Mouse (Mus musculus): Measurements from ENCODE around the gene Mrpl45. TPM values are rescaled to one million over a fixed set of nuclear protein-coding genes. Genes with fewer than 3 reads are reported as not detected.
A peak's percentile ranks its signal among the peaks of the same experiment; 100 is the strongest.
"Not testable (repeated sequence)": the region's sequence is repeated elsewhere in the genome, so short reads cannot be mapped to it uniquely, and the experiment has no call there.

The Mrpl45 gene
- polyA plus RNA-seq, 1 experiment: 25.4 TPM

DNA sequence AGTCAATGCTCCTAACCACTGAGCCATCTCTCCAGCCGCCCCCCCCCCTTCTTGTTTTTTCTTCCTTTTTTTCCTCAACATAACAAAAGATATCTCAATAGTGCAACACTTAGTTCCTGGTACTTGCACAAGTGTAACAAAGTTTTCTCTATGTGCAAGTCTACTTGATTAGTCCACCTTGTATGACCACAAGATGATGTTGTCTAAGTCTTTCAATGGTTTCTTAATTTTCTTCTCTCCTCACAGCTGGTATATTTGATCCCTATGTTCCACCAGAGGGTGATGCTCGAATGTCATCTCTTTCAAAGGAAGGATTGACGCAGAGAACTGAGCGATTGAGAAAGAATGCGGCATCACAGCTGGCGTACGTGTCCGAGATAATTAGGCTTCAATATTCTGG is 5.7 kb downstream of the Mrpl45 start:
- TF ChIP-seq POLR2A (IDR thresholded peaks at IDR 0.05; ENCODE audit: borderline replicate concordance, extremely low read depth, insufficient read depth, insufficient read length, poor library complexity, severe bottlenecking): no peak
- no peak for TF ChIP-seq CTCF (IDR thresholded peaks at IDR 0.05; ENCODE audit: borderline replicate concordance, extremely low read depth, insufficient read depth, insufficient read length)

DNA sequence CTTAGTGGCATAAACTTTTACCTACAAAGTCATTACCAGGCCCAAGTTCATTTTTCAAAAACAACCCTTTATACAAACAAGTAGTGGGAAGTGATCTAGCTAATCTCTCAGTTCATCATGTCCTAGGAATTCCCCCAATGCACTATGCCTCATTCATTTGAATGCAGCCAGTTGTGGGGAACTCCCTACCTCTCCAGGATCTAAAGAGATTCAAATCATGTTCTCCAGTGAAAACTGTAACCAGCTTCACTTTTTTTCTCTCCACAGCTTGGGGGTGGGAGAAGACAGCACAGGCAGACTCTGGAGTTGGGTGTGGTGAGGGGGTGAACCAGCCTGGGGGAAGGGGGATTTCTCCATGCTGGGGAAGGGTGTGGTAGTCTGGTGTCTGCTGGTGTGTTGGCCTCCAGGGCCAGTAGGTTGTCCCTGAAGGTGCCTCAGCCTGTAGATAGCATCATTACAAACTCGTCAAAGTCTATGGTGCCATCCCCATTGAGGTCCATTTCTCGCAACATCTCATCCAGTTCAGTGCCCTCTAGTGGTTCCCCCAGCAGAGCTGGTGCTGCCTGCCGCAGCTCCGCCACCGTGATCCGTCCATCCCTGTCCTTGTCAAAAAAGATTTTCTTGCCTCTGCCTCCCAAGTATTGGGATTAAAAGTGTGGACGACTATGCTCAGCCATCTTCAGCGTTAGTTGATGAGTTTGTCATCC is 6.5 kb downstream of the Mrpl45 start:
- not testable (repeated sequence) for DNase-seq (ENCODE audit: low read depth)

More for the DNA sequence above, 5.7 kb downstream of the Mrpl45 start:
- DNase-seq (ENCODE audit: low read depth): no peak

DNA sequence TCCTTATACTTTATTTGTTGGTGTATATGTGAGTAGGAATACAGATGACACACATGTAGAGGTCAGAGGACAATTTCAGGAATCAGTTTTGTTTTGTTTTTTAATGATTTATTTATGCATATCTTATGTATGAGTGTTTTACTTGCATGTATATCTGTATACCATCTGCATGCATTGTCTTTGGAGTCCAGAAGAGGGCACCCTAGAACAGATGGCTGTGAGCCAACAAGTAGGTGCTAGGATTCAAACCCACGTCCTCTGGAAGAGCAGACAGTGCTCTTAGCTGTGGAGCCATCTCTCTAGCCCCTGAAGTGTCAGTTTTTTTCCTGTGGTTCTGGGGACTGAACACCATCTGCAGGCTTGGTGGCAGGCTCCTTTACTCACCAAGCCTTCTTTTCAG is 9.7 kb downstream of the Mrpl45 start:
- DNase-seq (ENCODE audit: low read depth): no peak

DNA sequence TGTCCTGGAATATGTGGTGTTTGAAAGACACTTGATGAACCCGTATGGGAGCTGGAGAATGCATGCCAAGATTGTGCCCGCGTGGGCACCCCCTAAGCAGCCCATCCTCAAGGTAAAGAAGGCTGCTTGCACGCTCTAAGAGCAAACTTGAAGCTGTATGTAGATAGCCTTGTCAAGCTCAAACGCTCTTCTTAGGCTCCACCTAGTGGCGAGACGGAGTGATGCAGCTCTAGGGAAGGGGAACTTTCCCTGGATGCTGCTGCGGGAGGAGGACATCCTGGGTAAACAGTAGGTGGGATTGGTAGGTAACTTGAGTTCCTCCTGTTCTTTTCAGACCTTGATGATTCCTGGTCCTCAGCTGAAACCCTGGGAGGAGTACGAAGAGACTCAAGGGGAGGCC is 12.6 kb downstream of the Mrpl45 start:
- TF ChIP-seq POLR2A (IDR thresholded peaks at IDR 0.05; ENCODE audit: borderline replicate concordance, extremely low read depth, insufficient read depth, insufficient read length, poor library complexity, severe bottlenecking): no peak
- TF ChIP-seq CTCF (IDR thresholded peaks at IDR 0.05; ENCODE audit: borderline replicate concordance, extremely low read depth, insufficient read depth, insufficient read length): peak; percentile 93
- peak; percentile 77 for DNase-seq (ENCODE audit: low read depth)

More for the DNA sequence above, 9.7 kb downstream of the Mrpl45 start:
- TF ChIP-seq POLR2A (IDR thresholded peaks at IDR 0.05; ENCODE audit: borderline replicate concordance, extremely low read depth, insufficient read depth, insufficient read length, poor library complexity, severe bottlenecking) (no peak), CTCF (IDR thresholded peaks at IDR 0.05; ENCODE audit: borderline replicate concordance, extremely low read depth, insufficient read depth, insufficient read length) (peak; percentile 22; the same call in 1 of the 2 replicates)

DNA sequence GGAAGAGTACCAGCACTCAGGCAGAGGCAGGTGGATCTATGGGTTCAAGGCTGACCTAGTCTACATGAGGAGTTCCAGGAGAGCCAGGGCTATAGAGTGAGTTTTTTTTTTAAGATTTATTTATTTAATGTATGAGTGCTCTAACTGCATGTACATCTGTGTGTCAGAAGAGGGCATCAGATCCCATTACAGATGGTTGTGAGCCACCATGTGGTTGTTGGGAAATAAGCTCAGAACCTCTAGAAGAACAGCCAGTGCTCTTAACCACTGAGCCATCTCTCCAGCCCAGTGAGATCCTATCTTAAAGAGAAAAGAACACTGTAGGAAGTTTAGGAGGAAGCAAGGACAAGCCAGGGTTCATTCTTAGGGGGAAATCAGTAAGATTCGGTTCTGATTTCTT is 14.8 kb downstream of the Mrpl45 start:
- TF ChIP-seq POLR2A (IDR thresholded peaks at IDR 0.05; ENCODE audit: borderline replicate concordance, extremely low read depth, insufficient read depth, insufficient read length, poor library complexity, severe bottlenecking) (no peak), CTCF (IDR thresholded peaks at IDR 0.05; ENCODE audit: borderline replicate concordance, extremely low read depth, insufficient read depth, insufficient read length) (no peak)

DNA sequence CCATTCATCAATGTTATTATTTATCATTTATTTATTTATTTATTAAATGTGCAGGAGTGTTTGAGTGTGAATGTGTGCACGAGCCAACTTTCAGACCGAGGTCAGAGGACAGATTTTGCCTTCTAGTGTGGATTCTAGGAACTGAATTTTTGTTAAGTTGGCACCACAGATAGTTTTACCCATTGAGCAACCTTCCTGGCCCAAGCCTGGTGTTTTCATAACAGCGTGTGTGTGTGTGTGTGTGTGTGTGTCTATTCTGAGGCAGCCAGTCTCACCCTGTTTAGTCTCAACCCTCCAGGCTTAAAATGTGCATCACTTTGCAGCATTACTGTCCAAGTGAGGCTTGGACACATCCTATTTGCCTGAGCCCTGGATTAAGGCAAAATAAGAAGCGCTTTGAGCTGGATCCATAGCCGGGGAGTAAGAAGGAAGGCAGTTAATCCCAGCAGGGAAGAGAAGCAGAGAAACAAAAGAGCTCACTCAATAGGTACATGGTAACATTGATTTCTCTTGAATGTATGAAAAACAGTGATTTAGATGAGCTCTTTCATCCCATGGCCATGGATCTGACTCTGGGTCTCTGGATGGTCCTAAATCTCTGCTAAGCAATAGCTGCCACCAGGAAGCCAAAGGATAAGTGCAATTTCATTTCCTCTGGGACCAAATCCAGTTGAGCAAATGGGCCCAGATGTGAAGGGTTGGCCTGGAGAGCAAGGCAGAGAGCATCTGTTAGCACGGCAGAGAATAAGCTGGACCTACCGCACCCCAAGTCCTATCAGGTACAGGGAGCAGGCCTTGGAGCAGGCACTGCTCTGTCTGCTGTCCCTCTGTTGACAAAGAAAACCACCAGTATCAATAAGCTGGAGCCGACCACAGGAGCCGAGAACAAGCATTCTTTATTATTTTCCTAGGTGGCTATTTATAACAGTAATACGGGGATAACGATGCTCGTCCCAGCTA is 16.0 kb downstream of the Mrpl45 start:
- DNase-seq (ENCODE audit: low read depth): no peak
- no peak for TF ChIP-seq POLR2A (IDR thresholded peaks at IDR 0.05; ENCODE audit: borderline replicate concordance, extremely low read depth, insufficient read depth, insufficient read length, poor library complexity, severe bottlenecking)
- no peak for TF ChIP-seq CTCF (IDR thresholded peaks at IDR 0.05; ENCODE audit: borderline replicate concordance, extremely low read depth, insufficient read depth, insufficient read length)

More for the DNA sequence above, 14.8 kb downstream of the Mrpl45 start:
- no peak for DNase-seq (ENCODE audit: low read depth)

DNA sequence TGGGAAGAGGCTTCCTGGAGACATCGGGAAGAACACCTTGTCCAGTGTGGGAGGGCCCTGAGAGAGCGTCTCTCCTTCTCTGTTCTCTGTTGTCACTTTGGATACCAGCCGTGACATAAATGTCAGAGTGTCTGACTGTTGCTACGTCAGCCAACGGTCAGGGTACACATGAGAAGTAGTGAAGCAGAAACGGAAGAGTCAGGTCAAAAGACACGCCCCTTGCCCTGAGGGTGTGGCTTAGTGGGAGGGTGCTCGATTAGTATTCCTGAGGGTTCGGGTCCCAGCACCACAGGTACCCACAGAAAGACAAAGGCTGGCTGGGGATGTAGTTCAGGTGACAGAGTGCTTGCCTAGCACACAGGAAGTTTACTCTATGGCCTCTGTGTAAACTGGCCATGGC is 17.5 kb downstream of the Mrpl45 start:
- no peak for DNase-seq (ENCODE audit: low read depth)
- TF ChIP-seq POLR2A (IDR thresholded peaks at IDR 0.05; ENCODE audit: borderline replicate concordance, extremely low read depth, insufficient read depth, insufficient read length, poor library complexity, severe bottlenecking): no peak
- TF ChIP-seq CTCF (IDR thresholded peaks at IDR 0.05; ENCODE audit: borderline replicate concordance, extremely low read depth, insufficient read depth, insufficient read length): no peak

DNA sequence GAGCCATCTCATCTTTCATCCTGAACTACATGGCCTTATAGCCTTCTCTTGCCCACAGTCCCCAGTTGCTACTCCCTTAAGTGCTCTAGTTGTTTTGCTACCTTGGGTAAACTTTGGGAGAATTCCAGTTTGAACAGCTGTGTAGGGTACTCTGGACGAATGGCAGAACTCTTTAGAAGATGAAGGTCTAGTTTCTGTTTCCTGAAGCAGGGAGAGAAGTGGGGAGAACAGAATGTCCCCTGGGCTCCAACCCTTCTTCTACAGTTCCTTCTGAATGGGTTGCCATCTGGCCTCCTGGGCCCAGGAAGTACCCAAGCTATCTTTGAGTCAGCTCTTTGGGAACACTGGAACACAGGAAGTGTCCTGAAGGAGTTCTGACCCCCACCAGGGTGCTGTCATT is 18.4 kb downstream of the Mrpl45 start:
- TF ChIP-seq CTCF (IDR thresholded peaks at IDR 0.05; ENCODE audit: borderline replicate concordance, extremely low read depth, insufficient read depth, insufficient read length) (no peak), POLR2A (IDR thresholded peaks at IDR 0.05; ENCODE audit: borderline replicate concordance, extremely low read depth, insufficient read depth, insufficient read length, poor library complexity, severe bottlenecking) (no peak)
- no peak for DNase-seq (ENCODE audit: low read depth)

DNA sequence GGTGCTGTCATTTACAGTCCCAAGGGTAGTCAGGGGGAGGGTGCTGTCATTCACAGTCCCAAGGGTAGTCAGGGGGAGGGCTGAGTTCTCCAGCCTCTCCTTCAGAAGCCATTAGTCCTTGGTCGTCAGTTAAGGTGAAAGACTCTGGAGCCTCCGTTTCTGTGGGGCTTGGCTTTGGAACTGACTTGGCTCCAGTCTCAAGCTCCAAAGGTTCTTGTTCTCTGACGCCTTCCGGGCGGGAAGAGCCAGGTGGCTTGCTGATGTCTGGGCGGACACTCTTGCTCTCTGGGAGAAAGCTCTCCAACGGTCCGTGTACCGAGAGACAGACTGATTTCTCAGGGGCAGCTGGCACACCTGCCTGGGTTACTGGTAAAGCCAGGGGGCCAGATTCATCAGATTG is 18.9 kb downstream of the Mrpl45 start:
- TF ChIP-seq CTCF (IDR thresholded peaks at IDR 0.05; ENCODE audit: borderline replicate concordance, extremely low read depth, insufficient read depth, insufficient read length) (no peak), POLR2A (IDR thresholded peaks at IDR 0.05; ENCODE audit: borderline replicate concordance, extremely low read depth, insufficient read depth, insufficient read length, poor library complexity, severe bottlenecking) (no peak)
- no peak for DNase-seq (ENCODE audit: low read depth)

DNA sequence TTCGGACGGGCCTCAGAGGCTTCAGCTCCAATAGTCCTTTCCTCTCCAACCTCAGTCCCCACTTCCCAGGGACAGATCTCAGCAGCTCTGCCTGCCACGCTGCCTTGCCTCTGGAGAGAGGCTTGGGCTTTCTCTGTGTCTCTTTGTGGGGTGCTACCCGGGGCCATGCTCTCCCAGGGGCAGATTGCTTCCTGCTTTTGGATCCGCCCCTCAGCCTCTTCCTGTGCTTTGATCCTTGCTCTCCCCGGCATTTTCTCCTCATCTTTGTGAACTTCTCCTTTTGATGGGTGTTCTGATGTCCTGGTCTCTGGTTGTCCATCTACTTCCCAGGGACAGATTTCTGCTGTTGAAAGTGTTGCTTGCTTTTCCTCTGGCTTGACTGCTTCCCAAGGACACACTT is 20.7 kb downstream of the Mrpl45 start:
- TF ChIP-seq CTCF (IDR thresholded peaks at IDR 0.05; ENCODE audit: borderline replicate concordance, extremely low read depth, insufficient read depth, insufficient read length) (no peak), POLR2A (IDR thresholded peaks at IDR 0.05; ENCODE audit: borderline replicate concordance, extremely low read depth, insufficient read depth, insufficient read length, poor library complexity, severe bottlenecking) (no peak)

DNA sequence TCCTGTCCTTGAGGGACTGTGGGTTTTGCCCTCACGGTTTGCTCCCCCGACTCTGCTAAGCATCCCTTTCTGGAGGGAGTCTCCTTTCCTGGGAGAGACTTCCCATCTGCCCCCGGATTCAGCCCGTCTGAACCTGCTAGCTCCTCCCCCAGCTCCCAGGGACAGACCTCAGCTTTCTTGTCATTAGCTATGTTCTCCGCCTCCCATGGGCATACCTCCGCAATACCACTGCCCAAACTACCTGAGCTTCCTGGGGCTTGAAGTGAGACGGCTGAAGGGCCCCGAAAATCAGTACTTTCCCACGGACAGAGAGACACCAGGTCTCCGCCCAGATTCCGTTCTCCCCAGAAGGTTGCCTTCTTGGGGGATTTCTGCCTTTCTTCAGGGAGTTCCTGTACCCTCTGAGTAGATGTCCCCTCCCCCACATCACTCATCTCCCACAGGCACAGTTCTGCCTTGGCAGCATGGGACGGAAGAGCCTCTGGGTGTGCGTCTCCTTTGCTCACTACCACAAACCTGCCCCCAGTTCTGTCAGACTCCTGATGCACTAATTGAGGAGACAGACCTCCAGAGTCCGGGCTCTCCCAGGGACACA is 21.3 kb downstream of the Mrpl45 start:
- no peak for DNase-seq (ENCODE audit: low read depth)
- TF ChIP-seq POLR2A (IDR thresholded peaks at IDR 0.05; ENCODE audit: borderline replicate concordance, extremely low read depth, insufficient read depth, insufficient read length, poor library complexity, severe bottlenecking) (no peak), CTCF (IDR thresholded peaks at IDR 0.05; ENCODE audit: borderline replicate concordance, extremely low read depth, insufficient read depth, insufficient read length) (no peak)

More for the DNA sequence above, 20.7 kb downstream of the Mrpl45 start:
- DNase-seq (ENCODE audit: low read depth): no peak

Measured in brain, embryonic 14.5 days (tissue).